Mouse (Mus musculus) embryonic facial prominence, embryonic 12.5 days (tissue): ENCODE measurements around the gene Zwilch. TPM values are rescaled to one million over a fixed set of nuclear protein-coding genes. Genes with fewer than 3 reads are reported as not detected.

Experiments
- ATAC-seq: fragments of 200-750 bp; cut with Nextera tagmentation; 2 replicates; pipeline ENCODE4 v1.8.0; 2017; ENCODE audit not compliant: insufficient number of reproducible peaks, insufficient read depth, low FRiP score, low TSS enrichment
- H3K27ac ChIP-seq: fragments of 300-500 bp; sonication (generic); 2 replicates; pipeline ENCODE4 v1.5.1; 2016; ENCODE audit warnings: mild to moderate bottlenecking
- H3K27me3 ChIP-seq: fragments of 300-500 bp; sonication (generic); 2 replicates; pipeline ENCODE4 v1.6.1; 2016; ENCODE audit warnings: mild to moderate bottlenecking, moderate library complexity
- H3K36me3 ChIP-seq: fragments of 300-500 bp; sonication (generic); 2 replicates; pipeline ENCODE4 v1.6.1; 2016; ENCODE audit warnings: mild to moderate bottlenecking
- H3K4me1 ChIP-seq: fragments of 300-500 bp; sonication (generic); 2 replicates; pipeline ENCODE4 v1.6.1; 2016
- H3K4me2 ChIP-seq: fragments of 300-500 bp; sonication (generic); replicated peaks from 2 replicates; pipeline ENCODE4 v1.6.1; 2016; ENCODE audit warnings: mild to moderate bottlenecking, moderate library complexity
- H3K4me3 ChIP-seq: fragments of 300-500 bp; sonication (generic); 2 replicates; pipeline ENCODE4 v1.5.1; 2016; ENCODE audit warnings: mild to moderate bottlenecking
- H3K9ac ChIP-seq: fragments of 300-500 bp; sonication (generic); 2 replicates; pipeline ENCODE4 v1.6.1; 2016; ENCODE audit warnings: mild to moderate bottlenecking, moderate library complexity
- H3K9me3 ChIP-seq: fragments of 300-500 bp; sonication (generic); 2 replicates; pipeline ENCODE4 v1.6.1; 2016; ENCODE audit warnings: mild to moderate bottlenecking, moderate library complexity
- WGBS: fragments of 180-500 bp; shearing (Covaris S2); methylation state at CpG from one replicate; pipeline ENCODE4 v1.1.7; 2016; 5-methylcytosine and 5-hydroxymethylcytosine counted together
- polyA plus RNA-seq: library from polyadenylated mRNA; unstranded; fragments of >200 nt; fragmentation: Nextera tagmentation; extraction: Ambion mirVana; gene quantifications from 2 replicates; pipeline ENCODE4 v1.2.1, GENCODE M21; 2016

Gene Zwilch
- polyA plus RNA-seq, 1 experiment from 2014 or later, result 24.4 TPM

DNA sequence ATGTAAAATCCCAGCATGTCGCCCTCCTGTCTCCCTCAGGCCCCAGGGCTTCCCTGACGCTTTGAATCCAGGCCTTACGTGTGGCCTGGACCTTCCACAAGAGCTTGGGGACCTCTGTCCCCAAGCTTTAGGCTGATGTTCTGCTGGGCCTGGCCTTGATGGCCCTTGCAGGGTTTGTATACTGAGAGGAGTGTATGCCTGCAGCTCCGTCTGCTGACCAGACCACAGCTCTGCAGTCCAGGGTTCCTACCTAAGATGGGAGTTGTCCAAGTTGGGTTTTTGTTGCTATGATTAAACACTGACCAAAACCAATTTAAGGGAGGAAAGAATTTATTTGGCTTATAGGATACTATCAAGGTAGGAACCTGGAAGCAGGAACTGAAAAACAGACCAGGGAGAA is 74.6 kb downstream of the Zwilch start:
- no peaks in the 10 kb centered on the region for H3K9me3 ChIP-seq
- H3K9ac ChIP-seq, result no peak overlapping the region
- WGBS, result 56% methylated on average over 4 of the region's 4 CpGs
- H3K4me1 ChIP-seq, result peaks cover 7% of the 10 kb centered on the region; the same call in 1 of the 2 replicates
- no peaks in the 10 kb centered on the region for H3K27me3 ChIP-seq
- ATAC-seq, result no peak
- H3K4me2 ChIP-seq, result no peak overlapping the region
- H3K4me3 ChIP-seq, result no peak overlapping the region
- H3K36me3 ChIP-seq, result no peaks in the 10 kb centered on the region
- no peak overlapping the region for H3K27ac ChIP-seq

DNA sequence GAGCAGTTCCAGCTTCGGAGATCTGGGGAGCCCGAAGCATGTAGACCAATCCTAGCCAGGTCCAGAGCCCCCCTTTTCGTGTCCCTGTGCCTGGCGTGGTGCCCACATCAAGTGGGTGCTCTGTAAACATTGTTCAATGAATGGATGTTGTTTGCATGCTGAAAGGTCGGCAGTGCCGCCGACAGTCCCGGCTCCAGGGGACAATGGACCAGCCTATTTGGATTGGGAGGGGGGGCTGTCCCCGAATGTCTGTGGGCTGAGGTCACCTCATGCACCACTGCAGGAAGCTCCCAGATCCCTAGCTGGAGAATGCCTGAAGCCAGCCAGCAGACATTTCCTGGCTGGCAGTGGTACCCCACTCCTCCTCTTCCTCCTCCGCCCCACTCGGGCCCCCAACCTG is 78.8 kb downstream of the Zwilch start:
- H3K4me2 ChIP-seq, result no peak overlapping the region
- no peak overlapping the region for H3K27ac ChIP-seq
- ATAC-seq, result no peak
- 52% methylated on average over 11 of the region's 11 CpGs for WGBS
- no peaks in the 10 kb centered on the region for H3K36me3 ChIP-seq
- H3K4me3 ChIP-seq, result no peak overlapping the region
- H3K27me3 ChIP-seq, result no peaks in the 10 kb centered on the region
- peaks cover 7% of the 10 kb centered on the region; the same call in 1 of the 2 replicates for H3K4me1 ChIP-seq
- H3K9ac ChIP-seq, result no peak overlapping the region
- no peaks in the 10 kb centered on the region for H3K9me3 ChIP-seq

DNA sequence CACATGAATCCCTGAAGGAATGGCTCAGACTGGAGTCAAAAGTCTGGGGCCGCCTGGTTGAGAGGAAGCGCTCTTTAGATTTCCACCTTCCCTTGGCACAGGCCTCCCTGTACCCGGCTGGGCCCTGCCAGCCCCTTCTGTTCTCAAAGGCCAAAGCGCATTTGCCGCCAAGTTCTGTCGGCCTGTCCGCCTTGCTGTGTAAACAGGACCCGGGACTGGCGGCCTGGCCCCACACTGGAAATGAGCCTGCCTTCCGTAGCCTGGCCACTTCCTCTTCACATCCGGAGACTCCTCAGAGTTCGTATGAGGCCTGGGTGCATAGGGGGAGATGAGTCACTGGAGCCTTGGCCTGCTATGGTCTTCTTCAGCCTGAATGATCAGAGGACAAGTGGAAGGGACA is 83.9 kb downstream of the Zwilch start:
- no peaks in the 10 kb centered on the region for H3K27me3 ChIP-seq
- peaks cover 30% of the 10 kb centered on the region for H3K4me1 ChIP-seq

DNA sequence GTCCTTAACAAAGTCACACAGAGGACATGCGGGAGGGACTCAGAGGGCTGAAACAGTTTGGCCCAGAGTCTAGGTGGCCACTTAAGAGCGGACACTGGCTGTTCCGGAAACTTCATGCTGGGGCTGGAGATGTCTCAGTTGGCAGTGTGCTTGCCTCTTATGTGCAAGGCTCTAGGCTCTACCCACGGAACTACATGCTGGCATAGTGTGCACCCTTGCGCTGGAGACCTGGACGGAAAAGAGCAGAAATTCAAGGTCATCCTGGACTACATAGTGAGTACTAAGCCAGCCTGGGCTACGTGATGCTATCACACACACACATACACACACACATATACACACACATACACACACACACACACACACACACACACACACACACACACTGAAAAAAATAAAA is 84.6 kb downstream of the Zwilch start:
- H3K9me3 ChIP-seq, result no peaks in the 10 kb centered on the region
- H3K4me1 ChIP-seq, result peaks cover 30% of the 10 kb centered on the region
- no peaks in the 10 kb centered on the region for H3K27me3 ChIP-seq
- no peak overlapping the region for H3K4me3 ChIP-seq
- no peak for ATAC-seq
- H3K9ac ChIP-seq, result no peak overlapping the region
- 0 out of 2 replicates have a peak overlapping the region, but pooled peaks have one; percentile 12 for H3K27ac ChIP-seq
- no peak overlapping the region for H3K4me2 ChIP-seq
- 86% methylated on average over 7 of the region's 7 CpGs for WGBS
- no peaks in the 10 kb centered on the region for H3K36me3 ChIP-seq

More for the DNA sequence above, 83.9 kb downstream of the Zwilch start:
- no peak overlapping the region for H3K4me3 ChIP-seq
- 58% methylated on average over 12 of the region's 12 CpGs for WGBS
- H3K36me3 ChIP-seq, result no peaks in the 10 kb centered on the region
- ATAC-seq, result no peak
- H3K27ac ChIP-seq, result no peak overlapping the region
- H3K9me3 ChIP-seq, result no peaks in the 10 kb centered on the region
- H3K4me2 ChIP-seq, result no peak overlapping the region
- H3K9ac ChIP-seq, result no peak overlapping the region

DNA sequence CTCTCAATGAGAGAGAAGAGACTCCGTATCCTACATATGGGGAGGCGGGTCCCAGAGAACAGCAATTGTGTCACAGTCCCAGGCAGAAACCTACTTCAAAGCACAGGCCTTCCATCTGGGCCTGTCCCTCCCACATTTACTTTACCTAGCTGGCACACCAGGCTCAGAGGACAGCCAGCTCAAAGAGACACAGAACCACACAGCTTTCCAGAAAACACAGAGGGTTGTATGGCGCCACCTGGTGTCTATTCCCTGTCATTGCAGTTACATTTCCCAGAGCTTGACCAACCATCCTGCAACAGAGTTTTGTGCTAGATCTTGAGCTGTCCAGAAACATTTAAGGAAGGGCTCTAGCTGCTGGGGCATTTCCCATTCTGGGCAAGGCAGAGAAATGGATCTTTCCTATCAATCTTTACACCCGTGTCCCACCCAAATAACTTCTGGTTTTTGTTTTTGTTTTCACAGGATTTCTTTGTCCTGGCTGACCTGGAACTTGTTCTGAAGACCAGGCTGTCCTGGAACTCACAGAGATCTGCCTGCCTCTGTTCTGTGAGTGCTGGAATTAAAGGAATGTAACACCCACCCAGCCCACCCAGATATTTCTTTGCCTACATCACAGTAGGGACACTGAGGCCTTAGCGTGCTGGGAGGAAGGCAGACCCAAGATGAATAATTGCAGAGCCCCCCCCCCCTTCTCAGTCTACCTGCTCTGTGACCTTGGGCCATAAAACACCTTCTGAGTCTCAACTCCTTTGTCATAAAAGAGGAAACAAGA is 85.3 kb downstream of the Zwilch start:
- ATAC-seq, result no peak
- Histone ChIP-seq H3K4me2 (no peak overlapping the region), H3K27me3 (no peaks in the 10 kb centered on the region), H3K9me3 (no peaks in the 10 kb centered on the region), H3K36me3 (no peaks in the 10 kb centered on the region), H3K4me1 (peaks cover 30% of the 10 kb centered on the region), H3K27ac (no peak overlapping the region), H3K9ac (no peak overlapping the region), H3K4me3 (no peak overlapping the region)
- 35% methylated on average over 5 of the region's 5 CpGs for WGBS

Other genes with a start within 250 kb of the Zwilch start
- gene Smad6, start 151.0 kb downstream of the Zwilch start, polyA plus RNA-seq, result 25.4 and 26.0 TPM in 2 replicates
- not detected in 2 replicates for gene Lctl, start 56.0 kb downstream of the Zwilch start, polyA plus RNA-seq
- 1,066 and 1,135 TPM in 2 replicates for gene Rpl4, start 271 bp upstream of the Zwilch start, polyA plus RNA-seq
- 28.9 and 29.5 TPM in 2 replicates for gene Snapc5, start 6.2 kb upstream of the Zwilch start, polyA plus RNA-seq
- gene Uchl4, start 62.1 kb upstream of the Zwilch start, polyA plus RNA-seq, result 3.0 and 4.4 TPM in 2 replicates
- 77.0 and 79.1 TPM in 2 replicates for gene Map2k1, start 80.5 kb upstream of the Zwilch start, polyA plus RNA-seq
- 213 and 231 TPM in 2 replicates for gene Tipin, start 108.5 kb upstream of the Zwilch start, polyA plus RNA-seq
- 22.2 TPM in 2 replicates for gene Dis3l, start 168.2 kb upstream of the Zwilch start, polyA plus RNA-seq
- 1.1 and 1.2 TPM in 2 replicates for gene Megf11, start 212.5 kb upstream of the Zwilch start, polyA plus RNA-seq